Mouse (Mus musculus) ES-Bruce4 (cell line): ENCODE results near the gene Ttc39d. TPM values are rescaled to one million over a fixed set of nuclear protein-coding genes. Genes with fewer than 3 reads are reported as not detected.
"Not testable (repeated sequence)": the region's sequence is repeated elsewhere in the genome, so short reads cannot be mapped to it uniquely, and the experiment has no call there.

Experiments used
- H3K27ac ChIP-seq: 2 replicates; pipeline ENCODE4 v1.5.1; 2012; ENCODE audit warnings: low read length, inconsistent platforms; ENCODE audit not compliant: insufficient read depth
- H3K27me3 ChIP-seq: 2 replicates; pipeline ENCODE4 v1.6.1; 2012; ENCODE audit warnings: mild to moderate bottlenecking, low read length, inconsistent platforms; ENCODE audit not compliant: control insufficient read depth, poor library complexity, insufficient read depth, severe bottlenecking
- H3K36me3 ChIP-seq: 2 replicates; pipeline ENCODE4 v1.6.1; 2012; ENCODE audit warnings: inconsistent platforms, mild to moderate bottlenecking, low read length, moderate library complexity; ENCODE audit not compliant: control insufficient read depth, poor library complexity, insufficient read depth, severe bottlenecking
- H3K4me1 ChIP-seq: one replicate; pipeline ENCODE4 v1.8.1; 2011; ENCODE audit warnings: low read length; ENCODE audit not compliant: control insufficient read depth, insufficient read depth
- H3K4me3 ChIP-seq: 2 replicates; pipeline ENCODE4 v1.5.1; 2011; ENCODE audit warnings: low read depth, mild to moderate bottlenecking, low read length
- H3K9ac ChIP-seq: 2 replicates; pipeline ENCODE4 v1.6.1; 2012; ENCODE audit warnings: low read depth, mild to moderate bottlenecking, inconsistent platforms; ENCODE audit not compliant: poor library complexity, severe bottlenecking
- H3K9me3 ChIP-seq: replicated peaks from 2 replicates; pipeline ENCODE4 v1.6.1; 2012; ENCODE audit warnings: mild to moderate bottlenecking, low read length, inconsistent platforms; ENCODE audit not compliant: control insufficient read depth, poor library complexity, insufficient read depth, severe bottlenecking
- CTCF ChIP-seq: IDR thresholded peaks from one replicate; pipeline ENCODE4 v1.8.1; 2011; ENCODE audit warnings: low read depth, low read length
- EP300 ChIP-seq: IDR thresholded peaks from 2 replicates; pipeline ENCODE4 v1.6.1; 2011; ENCODE audit warnings: low read depth, low read length; ENCODE audit not compliant: insufficient read depth
- POLR2A ChIP-seq: IDR thresholded peaks from one replicate; pipeline ENCODE4 v1.8.1; 2011; ENCODE audit warnings: low read length; ENCODE audit not compliant: insufficient read depth
- polyA plus RNA-seq: library from polyadenylated mRNA; stranded (reverse); fragments of >200 nt; gene quantifications from 2 replicates; pipeline ENCODE4 v1.2.4, GENCODE M21; 2011; ENCODE audit warnings: low read depth; ENCODE audit not compliant: missing spikeins, insufficient read depth, insufficient read length

Gene Ttc39d
- polyA plus RNA-seq, 1 experiment = not detected

GRCm38 (mm10) chr17:80172761-80173160, 34.5 kb upstream of the Ttc39d start:
- TF ChIP-seq CTCF = no peak
- no peak for TF ChIP-seq POLR2A
- TF ChIP-seq EP300 = no peak
- Histone ChIP-seq H3K4me3 (no peak overlapping the region), H3K36me3 (no peaks in the 10 kb centered on the region), H3K4me1 (peaks cover 3% of the 10 kb centered on the region), H3K27me3 (no peaks in the 10 kb centered on the region), H3K27ac (no peak overlapping the region), H3K9me3 (no peaks in the 10 kb centered on the region), H3K9ac (no peak overlapping the region)

GRCm38 (mm10) chr17:80173708-80174107, 33.6 kb upstream of the Ttc39d start:
- Histone ChIP-seq H3K4me3 (no peak overlapping the region), H3K4me1 (peaks cover under 1% of the 10 kb centered on the region), H3K27ac (no peak overlapping the region), H3K9ac (no peak overlapping the region), H3K27me3 (no peaks in the 10 kb centered on the region), H3K36me3 (no peaks in the 10 kb centered on the region), H3K9me3 (no peaks in the 10 kb centered on the region)
- TF ChIP-seq EP300 (no peak), POLR2A (no peak), CTCF (no peak)

DNA sequence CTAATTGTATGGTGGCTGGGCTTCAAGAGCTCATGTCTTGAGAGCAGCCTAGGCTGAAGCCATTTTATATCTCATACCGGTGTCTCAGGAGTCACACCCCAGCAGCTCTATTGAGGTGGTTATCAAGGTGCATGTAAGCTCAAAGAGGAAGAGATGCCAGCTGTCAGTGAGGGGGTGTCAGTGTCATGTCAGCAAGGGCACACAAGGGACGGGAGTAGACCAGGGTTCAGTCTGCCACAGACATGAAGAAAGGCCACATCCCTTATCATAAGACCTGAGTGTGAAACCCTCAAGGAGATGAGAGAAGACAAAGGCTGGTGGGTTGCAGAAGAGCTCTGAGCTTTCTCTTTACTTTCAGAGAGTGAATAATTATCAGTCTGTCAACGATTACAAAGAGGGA, 33.1 kb upstream of the Ttc39d start:
- Histone ChIP-seq H3K4me3 (no peak overlapping the region), H3K9ac (no peak overlapping the region)

GRCm38 (mm10) chr17:80174699-80175385, 32.4 kb upstream of the Ttc39d start:
- H3K27me3 ChIP-seq = no peaks in the 10 kb centered on the region
- H3K27ac ChIP-seq = no peak overlapping the region
- no peaks in the 10 kb centered on the region for H3K4me1 ChIP-seq
- no peak overlapping the region for H3K9ac ChIP-seq
- no peaks in the 10 kb centered on the region for H3K9me3 ChIP-seq
- no peak for TF ChIP-seq EP300
- no peak for TF ChIP-seq CTCF
- TF ChIP-seq POLR2A = no peak
- H3K36me3 ChIP-seq = no peaks in the 10 kb centered on the region
- H3K4me3 ChIP-seq = no peak overlapping the region

More for the DNA sequence above, 33.1 kb upstream of the Ttc39d start:
- Histone ChIP-seq H3K27me3 (no peaks in the 10 kb centered on the region), H3K36me3 (no peaks in the 10 kb centered on the region), H3K4me1 (no peaks in the 10 kb centered on the region), H3K9me3 (no peaks in the 10 kb centered on the region), H3K27ac (no peak overlapping the region)
- no peak for TF ChIP-seq CTCF
- TF ChIP-seq POLR2A = no peak
- TF ChIP-seq EP300 = no peak

- no peaks in the 10 kb centered on the region for H3K9me3 ChIP-seq
- no peaks in the 10 kb centered on the region for H3K27me3 ChIP-seq
- no peak overlapping the region for H3K27ac ChIP-seq
- H3K4me3 ChIP-seq = no peak overlapping the region
- no peaks in the 10 kb centered on the region for H3K4me1 ChIP-seq
- H3K9ac ChIP-seq = no peak overlapping the region
- no peak for TF ChIP-seq POLR2A
- TF ChIP-seq EP300 = no peak
- TF ChIP-seq CTCF = no peak
- no peaks in the 10 kb centered on the region for H3K36me3 ChIP-seq
These were observed 31.9 kb upstream of the Ttc39d start for GRCm38 (mm10) chr17:80175386-80175739.

DNA sequence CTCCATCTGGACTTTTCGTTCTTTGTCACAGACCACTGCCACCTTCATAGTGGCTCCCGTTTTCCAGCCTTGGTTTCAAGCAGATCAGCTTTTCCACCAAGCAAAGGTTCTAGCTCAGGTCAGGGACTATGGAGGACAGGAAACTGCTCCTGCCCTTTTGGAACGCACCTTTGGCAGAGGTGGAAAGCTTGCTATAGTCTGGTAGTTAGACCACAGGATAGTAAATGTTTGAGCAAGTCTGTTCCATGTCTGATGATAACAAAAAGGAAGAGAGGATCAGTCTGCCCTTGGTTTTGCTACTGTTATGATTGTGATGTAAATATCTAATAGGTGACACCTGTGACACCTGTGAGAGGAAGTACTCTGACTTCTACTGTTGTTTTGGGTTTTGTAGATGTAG, 31.3 kb upstream of the Ttc39d start:
- no peak overlapping the region for H3K27ac ChIP-seq
- H3K4me1 ChIP-seq = no peaks in the 10 kb centered on the region
- H3K9me3 ChIP-seq = no peaks in the 10 kb centered on the region
- no peaks in the 10 kb centered on the region for H3K27me3 ChIP-seq
- TF ChIP-seq EP300 = no peak
- TF ChIP-seq CTCF = no peak
- TF ChIP-seq POLR2A = no peak
- no peak overlapping the region for H3K9ac ChIP-seq
- H3K4me3 ChIP-seq = no peak overlapping the region
- H3K36me3 ChIP-seq = no peaks in the 10 kb centered on the region

DNA sequence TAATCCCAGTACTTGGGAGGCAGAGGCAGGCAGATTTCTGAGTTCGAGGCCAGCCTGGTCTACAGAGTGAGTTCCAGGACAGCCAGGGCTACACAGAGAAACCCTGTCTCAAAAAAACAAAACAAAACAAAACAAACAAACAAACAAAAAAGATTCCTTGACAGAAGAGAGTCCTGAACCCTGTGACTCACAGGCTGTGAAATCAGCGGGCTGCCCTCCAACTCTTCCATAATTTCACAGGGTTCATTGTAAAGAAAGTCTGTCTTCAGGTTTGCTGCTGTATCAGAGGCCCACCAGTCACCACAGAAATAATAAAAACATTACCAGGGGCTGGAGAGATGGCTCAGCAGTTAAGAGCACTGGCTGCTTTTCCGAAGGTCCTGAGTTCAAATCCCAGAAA, 28.4 kb upstream of the Ttc39d start:
- H3K4me1 ChIP-seq, H3K27me3 ChIP-seq, H3K27ac ChIP-seq, H3K4me3 ChIP-seq, H3K36me3 ChIP-seq, H3K9me3 ChIP-seq, H3K9ac ChIP-seq: not testable (repeated sequence)
